Mouse (Mus musculus): ENCODE results near the gene Rtf2.

Rtf2 gene

GRCm38 (mm10) chr2:172484696-172485370, 44.5 kb downstream of the Rtf2 start:
- no peak for DNase-seq (ENCODE audit: low spot score)

- no peak for DNase-seq (ENCODE audit: low spot score)
Measured at GRCm38 (mm10) chr2:172496736-172497345, 56.5 kb downstream of the Rtf2 start.

DNA sequence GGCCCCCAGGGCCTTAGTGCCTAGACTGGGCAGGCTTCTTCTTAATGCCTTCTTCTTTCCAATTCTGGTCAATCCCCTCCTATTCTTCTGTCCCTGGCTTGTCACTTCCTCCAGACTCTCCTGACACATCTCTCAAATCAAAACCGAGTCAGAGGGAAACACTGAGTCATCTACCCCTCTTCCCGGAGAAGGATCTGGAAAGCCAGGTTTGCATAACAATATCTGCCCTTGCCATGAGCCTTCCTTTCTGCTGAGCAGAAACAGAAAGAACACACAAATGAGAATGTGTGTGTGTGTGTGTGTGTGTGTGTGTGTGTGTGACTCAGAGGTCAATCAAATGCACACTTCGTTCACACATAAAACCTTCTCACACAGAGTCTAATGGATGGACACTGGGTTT, 58.5 kb downstream of the Rtf2 start:
- no peak for DNase-seq (ENCODE audit: low spot score)

DNA sequence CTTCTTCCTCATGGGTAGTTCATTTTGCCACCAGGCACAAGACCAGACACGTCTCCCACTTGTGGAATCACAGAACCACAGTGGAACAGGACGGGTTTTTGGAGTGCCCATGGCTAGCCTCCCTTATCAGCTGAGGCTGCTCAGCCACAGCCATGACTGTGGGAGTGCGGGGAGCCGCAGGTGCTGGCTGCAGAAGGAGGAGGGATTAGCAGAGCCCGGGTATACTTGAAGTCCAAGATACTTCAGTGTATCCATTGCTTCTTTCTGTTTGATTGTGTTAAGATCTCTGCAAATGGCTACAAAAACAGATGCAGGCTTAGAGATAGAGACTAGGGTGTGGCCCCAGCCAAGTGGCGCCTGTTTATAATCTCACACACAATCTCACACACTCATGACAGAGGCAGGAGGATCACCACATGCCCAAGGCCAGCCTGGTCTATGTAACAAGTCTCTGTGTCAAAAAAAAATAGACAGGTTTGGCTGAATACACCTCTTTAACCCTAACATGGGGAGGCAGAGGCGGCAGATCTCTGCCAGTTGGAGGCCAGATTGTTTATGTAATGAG, 60.5 kb downstream of the Rtf2 start:
- DNase-seq (ENCODE audit: low spot score): no peak

- DNase-seq (ENCODE audit: low spot score): peak; percentile 85
Measured at GRCm38 (mm10) chr2:172501341-172501740, 61.0 kb downstream of the Rtf2 start.

DNA sequence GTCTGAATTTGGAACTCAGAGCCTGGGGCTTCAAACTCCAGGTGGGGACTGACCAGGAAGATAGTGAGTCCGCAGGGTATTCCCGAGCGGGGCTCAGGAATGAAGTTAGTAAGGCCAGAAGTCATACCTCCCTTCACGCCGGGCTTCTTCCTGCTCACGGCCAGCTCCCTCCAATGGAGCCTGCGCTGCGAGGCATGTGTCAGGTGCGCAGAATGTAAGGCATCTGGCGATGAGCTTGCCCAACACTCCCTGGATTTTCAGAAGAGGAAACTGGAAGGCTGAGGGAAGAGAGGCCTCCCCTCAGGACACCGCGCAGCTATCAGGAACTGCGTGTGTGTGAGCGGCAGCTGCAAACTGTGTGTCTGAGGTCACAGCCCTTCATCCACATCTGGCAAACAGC, 61.8 kb downstream of the Rtf2 start:
- peak; percentile 40 for DNase-seq (ENCODE audit: low spot score)

- DNase-seq (ENCODE audit: low spot score): no peak
Measured at GRCm38 (mm10) chr2:172506121-172506520, 65.8 kb downstream of the Rtf2 start.

DNA sequence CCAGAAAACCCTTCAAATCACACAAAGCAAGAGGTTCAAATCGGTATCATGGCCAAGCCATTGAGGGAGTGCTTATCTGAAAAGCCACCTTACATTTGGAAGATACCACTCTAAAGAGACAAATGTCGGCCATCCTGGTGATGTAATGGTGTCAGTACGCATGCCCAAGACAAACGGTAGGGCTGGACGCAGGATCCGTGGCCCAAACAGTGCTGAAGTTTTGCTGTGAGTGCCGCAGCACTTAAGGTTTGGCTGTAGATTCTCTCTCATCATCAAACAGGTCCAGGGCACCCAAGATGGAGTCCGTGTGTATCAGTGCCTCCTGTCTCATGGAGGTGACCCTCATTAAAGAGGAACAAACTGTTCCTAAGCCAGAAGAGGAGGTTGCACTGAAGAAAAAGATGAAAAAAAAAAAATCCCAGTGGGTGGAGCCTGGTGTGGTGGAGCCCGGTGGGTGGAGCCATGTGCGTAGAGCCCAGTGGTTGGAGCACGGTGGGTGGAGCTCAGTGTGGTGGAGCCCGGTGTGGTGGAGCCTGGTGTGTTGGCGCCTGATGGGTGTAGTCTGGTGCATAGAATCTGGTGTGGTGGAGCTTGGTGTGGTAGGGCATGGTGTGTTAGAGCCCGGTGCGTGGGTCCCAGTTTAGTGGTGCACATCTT, 69.8 kb downstream of the Rtf2 start:
- DNase-seq (ENCODE audit: low spot score): no peak

DNA sequence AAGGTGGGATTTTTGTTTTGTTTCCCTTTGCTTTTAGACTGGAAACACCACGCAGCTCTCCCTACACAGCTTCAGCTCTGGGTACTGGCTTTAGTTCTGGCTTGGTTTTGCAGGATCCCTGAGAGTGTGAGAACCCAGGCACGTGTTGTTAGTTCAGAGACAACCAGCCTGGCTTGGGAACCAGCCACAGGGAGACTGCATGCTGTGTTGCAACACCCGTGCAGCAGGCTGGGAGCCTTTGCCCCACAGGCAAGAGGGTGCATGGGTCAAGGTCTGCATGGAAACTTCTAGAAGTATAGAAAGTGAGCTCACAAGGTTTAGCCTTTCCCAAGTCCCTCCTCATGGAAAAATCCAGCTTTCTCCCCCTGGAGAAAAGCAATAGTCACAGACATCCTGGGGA, 70.5 kb downstream of the Rtf2 start:
- DNase-seq (ENCODE audit: low spot score): no peak

DNA sequence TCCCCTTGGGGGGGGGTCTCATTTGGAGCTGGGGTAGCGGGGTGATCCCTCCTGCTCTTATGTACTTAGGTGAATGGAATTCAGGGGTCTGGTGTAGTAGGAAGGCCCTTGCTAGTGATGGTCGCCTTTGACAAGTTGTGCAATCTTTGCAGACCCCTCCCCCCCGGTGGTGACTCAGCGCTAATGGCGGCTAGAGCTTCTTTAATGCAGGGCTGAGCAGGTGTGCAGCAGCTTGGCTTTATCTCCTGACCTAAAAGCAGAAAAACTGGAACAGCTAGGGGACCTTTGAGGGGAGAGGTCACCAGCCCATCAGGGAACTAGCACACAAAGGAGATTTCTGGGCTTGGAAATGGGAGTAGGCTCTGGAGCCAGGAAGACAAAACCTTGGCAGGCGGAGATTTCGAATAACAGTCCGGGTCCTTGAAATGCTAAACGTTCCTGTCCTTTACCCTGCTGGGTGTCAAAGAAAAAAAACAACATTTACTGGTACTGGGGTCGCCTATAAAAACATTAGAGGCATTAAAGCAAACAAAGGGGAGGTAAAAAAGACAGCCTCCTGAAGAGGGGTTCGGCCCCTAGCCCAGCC, 76.1 kb downstream of the Rtf2 start:
- DNase-seq (ENCODE audit: low spot score): peak; percentile 32

All from embryo, embryonic 10 days (tissue).